Mouse (Mus musculus): Measurements from ENCODE around the gene Med10. TPM values are rescaled to one million over a fixed set of nuclear protein-coding genes. Genes with fewer than 3 reads are reported as not detected.

Med10 gene
- 10 to 100 TPM in 1 of 2 experiments, 1 to 10 TPM in 1; 8.6 to 11.8 TPM for total RNA-seq (2021)
- long read RNA-seq, experiment 1, transcript Med10-201 (4 exons, 913 nt): major isoform, 17 of 18 reads
- long read RNA-seq, experiment 1, partial matches to known transcripts: 0 of 18 reads
- long read RNA-seq, experiment 1, other reads (novel, unspliced or antisense): 1 of 18 reads
- long read RNA-seq, experiment 2, transcript Med10-201 (4 exons, 913 nt): major isoform, 12 of 15 reads
- long read RNA-seq, experiment 2, partial matches to known transcripts: 0 of 15 reads
- long read RNA-seq, experiment 2, other reads (novel, unspliced or antisense): 3 of 15 reads

DNA sequence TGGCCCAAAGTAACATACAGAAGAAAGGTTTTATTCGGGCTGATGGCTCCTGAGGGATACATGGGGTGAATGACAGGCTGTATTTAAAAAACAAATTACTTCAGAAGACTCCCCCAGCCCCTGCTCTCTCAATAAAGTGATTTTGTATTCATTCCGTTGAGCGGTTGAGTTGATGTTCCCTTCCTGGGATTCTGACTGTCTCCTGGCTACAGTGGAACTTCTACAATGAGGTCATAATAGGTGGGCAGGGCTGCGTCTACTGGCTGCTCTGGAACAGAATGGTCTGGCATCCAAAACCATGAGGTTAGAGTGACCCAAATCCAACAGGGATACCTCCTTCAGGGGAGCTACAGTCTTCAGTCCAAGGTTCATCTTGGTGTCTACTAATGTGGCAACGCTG, at the start of gene Med10:
Med10 (plus strand) TSS at position 301 of the 400 bp plus-strand sequence.
- DNase-seq: no peak

DNA sequence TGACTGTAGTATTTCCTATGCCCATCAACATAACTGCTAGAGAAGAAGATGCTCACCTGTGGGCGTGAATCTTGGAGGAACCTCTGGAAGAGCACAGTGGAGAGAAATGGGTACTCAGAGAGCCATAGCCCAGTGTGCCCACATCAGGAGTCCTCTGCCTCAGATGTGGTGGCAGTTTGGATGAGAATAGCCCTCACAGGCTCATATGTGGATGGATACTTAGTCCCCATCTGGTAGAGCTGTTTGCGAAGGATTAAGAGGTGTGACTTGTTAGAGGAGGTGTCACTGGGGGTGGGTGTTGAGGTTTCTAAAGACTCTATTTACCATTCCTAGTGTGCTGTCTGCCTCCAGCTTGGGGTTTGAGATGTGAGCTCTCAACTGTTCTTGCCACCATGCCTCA, 49.3 kb upstream of the Med10 start:
- DNase-seq: no peak

DNA sequence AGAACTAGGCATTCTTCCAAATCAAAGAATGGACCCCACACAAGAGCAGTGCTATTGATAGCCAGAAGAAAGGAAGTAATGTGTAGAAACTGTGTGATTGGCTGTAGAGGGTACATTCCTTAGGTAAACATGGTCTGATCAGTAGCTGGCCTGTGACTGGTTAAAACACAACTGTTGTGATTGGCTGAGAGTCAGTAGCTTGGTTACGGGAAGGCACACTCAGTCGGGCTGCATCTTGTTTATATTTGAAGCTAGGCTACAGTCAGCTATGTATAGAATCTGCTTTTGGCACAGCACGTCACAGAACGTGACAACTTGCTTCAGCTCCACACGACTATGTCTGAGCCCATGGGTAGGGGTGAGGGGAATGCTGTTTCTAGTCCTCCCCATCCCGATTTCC, 43.2 kb upstream of the Med10 start:
- no peak for DNase-seq

DNA sequence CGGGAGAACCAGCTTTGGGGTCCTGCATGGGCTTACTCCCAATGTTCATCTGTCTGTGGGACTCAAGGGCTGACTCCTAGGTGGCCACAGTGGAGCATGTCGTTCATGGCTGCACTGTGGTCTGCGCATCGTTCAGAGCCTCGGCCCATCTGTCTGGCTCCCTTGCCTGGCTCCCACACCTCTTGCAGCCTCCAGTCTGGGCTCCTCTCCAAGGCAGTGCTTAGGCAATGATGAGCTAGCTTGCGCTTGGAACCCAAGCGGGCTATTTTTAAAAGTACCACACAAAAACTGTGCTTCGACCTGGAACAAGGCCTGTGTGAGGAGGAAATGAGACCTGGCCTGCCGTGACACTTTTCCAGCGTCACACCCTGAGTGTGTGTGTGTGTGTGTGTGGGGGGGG, 40.8 kb upstream of the Med10 start:
- DNase-seq: peak; percentile 58

DNA sequence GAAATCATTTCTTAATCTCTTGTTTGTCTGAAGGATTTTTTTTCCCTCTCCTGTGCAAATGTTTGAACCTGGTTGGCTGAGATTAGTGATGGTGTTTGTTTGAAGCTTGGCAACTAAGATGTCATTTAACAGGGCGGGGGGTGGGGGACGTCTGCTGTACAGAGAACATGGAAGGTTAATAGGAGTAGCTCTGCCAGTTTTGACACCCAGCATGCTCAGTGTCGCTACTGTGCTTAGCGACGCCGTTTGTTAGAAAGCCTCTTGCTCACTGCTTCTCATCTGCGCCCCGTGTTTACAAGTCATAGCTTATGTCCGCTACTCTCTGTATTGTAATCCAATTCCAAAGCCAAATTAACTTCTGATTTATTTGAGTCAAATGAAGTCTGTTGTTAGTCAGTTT, 37.5 kb upstream of the Med10 start:
- DNase-seq: no peak

DNA sequence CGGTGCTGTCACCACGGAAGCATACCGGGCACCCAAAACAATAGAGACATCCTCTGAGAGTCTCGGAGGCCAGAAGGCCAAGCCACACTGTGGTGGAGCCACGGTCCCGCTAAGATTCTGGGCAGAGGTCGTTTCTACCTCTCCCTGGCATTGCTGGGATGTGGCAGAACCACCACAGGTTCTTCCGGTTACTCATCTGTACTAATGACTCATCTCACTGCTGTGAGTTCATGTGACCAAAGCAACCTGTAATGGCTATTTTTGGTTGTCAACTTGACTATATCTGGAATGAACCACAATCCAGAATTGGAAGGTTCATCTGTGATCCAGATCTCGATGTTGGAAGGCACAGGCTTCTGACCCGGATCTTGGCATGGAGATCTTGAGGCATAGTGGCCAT, 34.0 kb upstream of the Med10 start:
- DNase-seq: no peak

DNA sequence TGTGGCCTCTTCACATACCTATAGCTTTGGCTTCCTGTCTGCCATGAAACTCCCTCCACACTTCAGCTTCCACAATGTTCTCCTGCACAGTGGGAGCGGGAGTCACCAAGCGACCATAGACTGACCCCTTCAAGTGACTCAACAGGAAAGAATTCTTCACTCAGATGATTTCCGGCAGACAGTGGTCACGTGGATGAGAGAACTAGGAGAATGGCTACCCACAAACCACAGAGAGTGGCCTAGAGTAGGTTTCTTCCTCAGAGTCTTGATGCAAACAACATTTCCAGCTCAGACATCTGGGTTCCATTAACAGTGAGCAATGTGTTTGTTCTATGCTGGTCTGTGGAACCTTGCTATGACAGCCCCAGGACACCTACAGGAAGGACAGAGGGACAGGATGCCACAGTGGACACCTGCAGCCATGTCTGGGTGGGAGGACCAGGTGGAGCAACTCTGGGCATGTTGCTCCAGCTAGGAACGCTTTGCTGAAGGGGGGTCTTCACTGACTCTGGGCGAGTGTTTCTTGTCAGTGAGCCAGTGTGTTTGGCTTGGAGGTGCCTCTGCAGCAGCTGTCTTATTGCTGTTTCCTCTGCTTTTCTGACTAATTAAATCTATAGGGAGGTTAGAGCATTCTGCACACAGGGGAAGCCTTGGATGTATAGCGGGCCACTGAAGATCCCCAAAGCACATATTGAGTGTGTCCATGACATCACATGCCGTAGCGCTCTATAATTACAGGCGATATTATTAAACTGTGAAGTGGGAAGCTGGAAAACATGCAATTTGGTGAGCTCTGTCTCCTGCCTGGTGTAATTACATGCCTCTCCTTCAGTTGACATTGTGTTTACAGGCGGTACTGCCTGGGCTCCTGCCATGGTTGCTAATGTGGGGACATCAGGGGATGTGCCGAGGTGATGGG, 31.4 kb upstream of the Med10 start:
- no peak for DNase-seq

DNA sequence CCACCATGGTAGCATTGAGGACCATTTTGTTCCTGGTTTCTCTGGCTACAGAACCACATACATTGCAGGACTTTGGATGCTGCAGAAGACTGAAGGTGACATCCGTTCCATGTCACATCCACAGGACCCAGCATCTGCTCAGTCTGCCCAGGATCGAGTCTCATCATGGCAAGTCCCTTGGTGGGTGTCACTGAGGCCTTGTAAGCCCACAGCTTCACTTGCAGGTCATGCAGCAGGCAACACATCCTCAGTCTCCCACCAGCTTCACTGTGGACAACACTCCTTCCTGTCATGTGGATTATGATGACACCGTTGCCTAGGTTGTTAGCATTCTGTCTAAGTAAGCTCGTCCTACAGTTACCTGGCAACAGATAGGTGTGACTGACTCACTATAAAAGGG, 29.8 kb upstream of the Med10 start:
- DNase-seq: no peak

DNA sequence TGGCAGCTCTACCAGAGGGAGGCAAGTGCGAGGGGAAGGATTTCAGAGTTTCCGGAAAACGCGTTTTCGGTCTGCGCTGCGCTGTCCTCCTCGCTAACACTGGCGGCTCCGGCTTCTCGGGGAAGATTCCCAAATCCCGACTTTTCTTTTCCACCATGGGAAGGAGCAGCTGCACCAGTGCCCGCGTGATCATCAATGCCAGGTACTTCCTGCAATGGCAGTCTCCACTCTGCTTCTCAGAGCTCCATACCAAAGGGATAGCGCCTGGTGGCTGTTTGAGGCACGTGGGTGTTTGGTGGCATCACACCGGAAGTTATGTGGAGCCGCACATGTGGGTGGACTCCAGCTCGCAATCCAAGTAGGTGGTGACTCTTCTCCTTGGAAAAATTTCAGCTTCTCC, 24.0 kb upstream of the Med10 start:
- DNase-seq: no peak

DNA sequence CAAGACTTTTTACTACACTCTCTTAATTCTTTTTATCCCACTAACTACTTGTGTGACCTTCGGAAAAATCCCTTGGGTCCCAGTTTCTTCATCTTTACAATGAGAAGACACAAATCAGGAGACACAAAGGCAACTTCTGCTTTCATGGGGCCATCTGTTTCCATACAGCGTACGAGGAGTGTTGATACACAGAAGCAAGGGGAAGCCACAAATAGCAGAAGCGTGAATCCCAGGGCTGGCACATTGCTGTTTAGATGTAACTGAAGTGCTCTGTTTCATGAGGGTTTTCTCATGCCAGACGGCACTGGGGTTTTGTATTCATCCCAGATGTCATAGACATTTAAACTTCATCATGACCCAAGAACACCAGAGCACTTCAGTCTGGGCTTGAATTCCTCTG, 13.5 kb upstream of the Med10 start:
- DNase-seq: no peak

DNA sequence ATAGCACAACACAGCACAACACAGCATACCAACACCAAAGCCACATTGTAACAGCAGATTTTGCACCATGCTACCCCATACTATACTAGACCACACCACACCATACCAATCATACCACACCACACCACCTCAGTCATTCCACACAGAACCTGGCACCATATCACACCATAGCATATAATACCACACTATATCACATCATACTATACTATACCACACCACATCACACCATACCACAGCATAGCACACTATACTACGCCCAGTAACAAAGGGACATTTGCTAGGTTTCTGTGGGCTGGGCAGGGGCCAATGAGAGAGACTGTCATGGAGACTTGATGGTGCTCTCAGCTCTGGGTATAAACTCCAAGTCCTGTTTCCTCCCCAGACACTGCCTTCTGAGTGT, 10.4 kb upstream of the Med10 start:
- no peak for DNase-seq

DNA sequence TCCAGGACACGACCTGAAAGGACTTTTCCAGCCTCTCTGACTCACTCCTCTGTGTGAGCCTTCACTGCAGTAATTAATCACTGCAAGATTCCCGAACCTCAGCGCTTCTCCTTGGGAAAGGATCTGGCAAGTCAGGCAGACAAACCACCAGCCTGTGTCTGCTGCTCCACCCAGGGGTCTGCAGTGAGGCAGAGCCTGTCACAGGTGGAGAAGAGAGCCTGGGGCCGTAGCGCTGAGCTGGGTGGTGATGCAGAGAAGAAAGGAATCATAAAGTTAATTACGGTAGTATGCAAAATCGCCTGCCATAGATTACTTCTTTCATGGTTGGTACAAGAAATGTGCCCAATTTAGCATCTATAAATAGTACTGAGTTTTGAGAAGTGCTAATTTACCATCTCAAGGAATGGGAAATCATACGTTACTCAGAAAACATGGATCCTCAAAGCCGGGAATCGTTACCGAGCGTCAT, 9.6 kb upstream of the Med10 start:
- DNase-seq: no peak

DNA sequence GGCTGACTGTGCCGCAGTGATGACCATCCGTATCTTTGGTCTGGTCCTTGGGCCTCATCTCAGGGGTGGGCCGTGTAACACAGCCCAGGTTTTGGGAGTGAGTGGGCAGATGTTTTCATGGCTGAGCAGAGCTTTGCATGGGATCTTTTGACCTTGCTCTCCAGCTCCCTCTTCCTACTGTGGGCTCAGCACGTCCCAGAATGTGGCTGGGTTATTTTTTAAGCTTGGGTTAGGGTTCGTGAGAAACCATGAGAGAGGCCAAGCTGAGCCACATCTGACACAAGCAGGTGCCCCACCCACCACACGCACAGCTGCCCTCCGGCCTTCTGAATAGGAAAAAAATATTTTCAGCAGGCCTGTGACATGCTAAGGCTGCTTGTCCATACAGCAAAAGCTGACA, 7.4 kb upstream of the Med10 start:
- no peak for DNase-seq

DNA sequence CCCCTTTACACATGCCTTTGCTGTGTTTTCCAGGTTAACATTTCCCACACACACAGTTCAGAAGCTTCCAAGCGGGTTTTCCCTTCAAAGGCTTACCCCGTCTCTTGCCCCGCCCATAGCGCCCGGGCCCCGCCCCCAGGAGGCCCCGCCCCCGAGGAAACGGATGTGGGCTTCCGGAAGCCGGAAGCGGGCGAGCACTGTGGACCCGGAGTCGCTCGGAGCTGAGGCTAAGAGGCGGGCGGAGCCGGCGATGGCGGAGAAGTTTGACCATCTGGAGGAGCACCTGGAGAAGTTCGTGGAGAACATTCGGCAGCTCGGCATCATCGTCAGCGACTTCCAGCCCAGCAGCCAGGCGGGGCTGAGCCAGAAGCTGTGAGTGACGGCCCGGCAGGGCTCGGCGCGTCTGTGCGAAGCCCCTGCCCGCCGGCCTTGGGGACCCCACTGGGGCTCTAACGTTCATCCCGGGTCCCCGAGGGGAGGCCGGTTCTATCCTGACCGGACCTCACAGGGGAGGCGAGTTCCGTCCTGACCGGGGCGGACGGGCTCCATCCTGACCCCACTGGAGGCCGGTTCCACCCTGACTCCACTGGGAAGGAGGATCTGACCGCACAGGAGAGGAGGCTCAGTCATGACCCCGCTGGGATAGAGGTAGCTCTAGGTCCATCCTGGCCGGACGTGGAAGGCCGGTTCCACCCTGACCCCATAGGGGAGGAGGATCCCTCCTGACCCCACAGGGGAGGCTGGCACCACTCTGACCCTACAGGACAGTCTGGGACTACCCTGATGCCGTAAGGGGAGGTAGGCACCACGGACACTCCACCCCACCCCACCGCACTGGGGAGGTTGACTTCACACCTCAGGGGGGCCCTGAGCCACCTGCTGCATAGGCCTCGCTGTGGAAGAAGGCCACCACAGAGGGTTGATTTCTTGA, 7.8 kb downstream of the Med10 start:
- peak; percentile 91 for DNase-seq

DNA sequence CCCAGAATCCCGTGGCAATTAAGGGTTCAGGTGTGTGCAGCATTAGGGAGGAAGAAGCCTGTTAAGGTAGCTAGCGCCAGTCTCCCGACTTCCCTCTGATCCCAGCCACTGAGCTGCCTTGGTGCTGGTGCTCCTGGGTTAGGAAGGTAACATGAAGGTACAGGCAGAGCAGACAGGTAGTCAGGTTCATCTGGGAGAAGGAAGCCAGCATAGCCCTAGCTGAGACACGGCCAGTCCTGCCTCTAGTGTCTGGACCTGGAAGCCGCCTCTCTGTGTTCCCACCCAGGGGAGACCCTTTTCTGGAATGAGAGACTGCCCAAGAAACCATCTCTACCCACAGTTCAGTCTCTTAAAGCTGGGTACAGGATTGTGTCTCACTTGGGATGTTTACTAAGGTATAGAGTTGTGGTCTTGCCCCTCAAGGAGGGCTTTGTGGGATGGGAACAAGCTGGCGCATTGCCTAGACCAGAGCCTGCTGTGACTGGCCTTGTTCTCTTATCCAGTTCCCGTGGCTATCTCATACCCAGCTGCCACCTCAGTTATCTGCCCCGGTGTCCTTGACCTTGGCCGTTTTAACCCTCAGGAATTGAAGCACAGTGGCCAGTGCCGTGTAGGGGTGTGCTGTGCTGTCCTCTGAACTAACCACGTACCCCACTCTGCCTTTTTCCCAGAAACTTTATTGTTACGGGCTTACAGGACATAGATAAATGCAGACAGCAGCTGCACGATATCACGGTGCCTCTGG, 8.9 kb downstream of the Med10 start:
- no peak for DNase-seq

DNA sequence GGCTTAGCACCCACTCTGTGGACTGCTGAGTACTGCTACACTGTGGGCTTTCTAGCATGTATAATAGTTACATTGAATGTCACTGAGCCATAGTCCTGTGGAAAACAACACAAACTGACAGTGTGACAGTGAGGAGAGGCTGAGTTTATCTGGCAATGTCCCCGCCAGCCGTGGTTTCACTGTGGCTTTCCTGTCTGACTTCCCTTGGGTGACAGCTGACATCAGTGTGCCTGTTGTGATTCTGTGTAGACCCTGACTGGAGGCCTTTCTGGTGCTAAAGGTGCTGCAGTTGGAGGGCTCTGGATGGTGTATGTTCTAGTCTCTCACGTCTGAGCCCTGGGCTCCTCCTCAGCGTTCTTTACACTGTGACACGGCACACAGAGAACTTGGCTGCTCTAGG, 11.7 kb downstream of the Med10 start:
- no peak for DNase-seq

DNA sequence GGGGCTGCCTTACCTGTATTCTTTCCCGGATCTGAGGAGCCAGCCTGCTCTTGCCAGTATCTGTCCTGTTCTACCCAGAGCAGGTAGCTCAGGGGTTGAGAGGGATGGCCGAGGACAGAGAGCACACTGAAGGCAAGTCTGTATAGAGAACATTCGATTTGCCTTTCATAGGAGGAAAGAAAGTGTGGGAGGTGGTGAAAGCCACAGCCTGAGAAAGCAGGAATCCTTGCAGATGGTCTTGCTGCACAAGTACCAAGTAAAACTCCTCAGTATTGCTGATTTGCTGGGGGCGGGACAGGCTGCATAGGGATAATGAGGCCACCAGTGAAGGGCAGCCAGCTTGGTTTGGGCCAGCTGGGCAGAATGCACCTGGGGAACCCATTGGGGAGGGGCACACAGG, 16.1 kb downstream of the Med10 start:
- DNase-seq: no peak

DNA sequence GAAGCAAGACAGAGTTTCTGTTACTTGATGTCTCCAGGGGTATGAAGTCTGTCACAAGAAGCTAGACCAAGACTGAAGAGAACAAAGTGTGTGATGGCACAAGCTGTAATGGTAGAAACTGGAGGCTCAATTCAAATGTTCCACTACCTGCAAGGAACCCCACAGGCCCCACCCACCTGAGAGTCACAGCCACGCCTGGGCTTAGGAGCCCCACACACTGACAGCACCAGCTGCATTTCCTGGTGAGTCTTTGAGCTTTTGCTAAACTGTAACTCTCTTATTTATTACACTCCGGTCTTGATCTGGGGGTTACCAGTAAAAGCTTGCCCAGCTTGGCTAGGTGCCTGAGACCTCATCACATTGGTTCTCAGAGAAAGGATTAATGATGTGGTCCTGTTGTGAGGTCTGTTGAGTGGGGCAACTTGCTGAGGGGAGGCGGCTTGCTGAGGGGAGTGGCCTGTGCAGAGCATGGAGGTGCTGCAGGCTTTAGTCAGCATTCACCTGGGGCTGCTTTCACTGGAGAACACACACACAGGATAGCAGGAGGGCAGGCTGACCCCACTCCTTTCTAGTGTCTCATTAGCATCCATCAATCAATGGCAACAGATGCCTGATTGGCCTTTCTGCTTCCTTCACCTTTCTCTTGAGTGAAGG, 19.1 kb downstream of the Med10 start:
- DNase-seq: no peak

DNA sequence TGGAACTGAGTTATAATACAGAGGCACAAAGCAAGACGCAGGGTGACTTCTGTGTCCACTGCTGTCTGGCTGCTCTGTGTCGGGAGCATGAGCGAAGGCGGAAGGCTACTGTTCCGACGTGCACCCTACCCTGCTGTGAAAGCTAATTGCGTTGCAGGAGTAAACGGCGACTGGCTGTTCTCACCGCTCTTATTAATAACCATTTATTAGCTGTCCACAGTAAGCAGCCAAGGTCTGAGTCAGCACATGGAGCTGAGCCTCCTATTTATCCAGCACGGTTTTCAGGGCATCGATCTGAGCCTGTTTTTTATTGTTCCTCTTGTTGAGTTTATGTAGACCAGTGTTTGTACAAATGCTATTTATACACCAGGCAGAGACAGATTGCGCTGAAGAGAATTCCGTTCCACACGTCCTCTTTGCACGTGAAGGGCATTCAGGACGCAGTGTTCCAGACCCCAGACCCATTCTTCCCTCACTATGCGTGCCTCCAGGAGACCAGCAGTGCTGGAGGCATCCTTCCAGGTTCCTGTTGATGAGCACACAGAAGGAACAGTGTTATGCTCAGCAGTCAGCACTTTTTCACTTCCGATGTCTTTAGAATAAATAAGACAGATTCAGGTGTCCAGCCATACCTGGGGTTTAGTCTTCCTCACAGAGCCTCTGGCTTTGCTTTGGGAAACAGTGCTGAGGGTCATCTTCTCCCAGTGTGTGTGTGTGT, 21.9 kb downstream of the Med10 start:
- no peak for DNase-seq

DNA sequence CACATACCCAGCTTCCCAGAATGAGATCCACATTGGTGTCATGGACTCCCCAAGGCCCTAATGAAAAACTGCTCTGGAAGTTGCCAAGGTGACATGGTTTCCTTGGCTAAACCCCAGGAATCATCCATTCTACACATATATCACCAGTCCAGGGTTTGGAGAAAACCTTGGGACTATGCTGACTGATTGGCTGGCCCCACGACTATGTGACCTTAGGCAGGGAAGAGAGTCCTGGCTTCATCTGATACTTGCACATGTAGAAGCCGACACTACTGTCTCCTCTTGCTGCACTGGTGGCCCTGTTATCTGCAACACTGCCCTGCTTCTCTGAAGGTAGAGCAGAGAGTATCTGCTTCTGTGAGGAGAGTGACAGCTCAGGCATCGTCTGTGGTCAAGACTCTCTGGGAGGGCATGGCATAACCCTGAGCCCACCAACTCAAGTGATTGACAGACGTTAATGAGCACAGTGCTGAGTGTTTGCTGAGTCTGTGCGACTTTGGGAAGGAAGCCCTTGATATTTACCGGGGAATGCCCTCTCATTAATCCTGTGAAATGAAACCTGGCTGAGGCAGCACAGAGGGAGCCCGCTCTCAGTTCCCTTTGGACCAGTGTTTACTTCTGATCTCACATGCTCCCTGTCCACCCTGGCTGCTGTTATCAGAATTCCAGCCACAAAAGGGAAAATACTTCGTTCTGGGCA, 23.4 kb downstream of the Med10 start:
- no peak for DNase-seq
